Mouse (Mus musculus): ENCODE measurements around the gene Exoc2.
A peak's percentile ranks its signal among the peaks of the same experiment; 100 is the strongest.

DNA sequence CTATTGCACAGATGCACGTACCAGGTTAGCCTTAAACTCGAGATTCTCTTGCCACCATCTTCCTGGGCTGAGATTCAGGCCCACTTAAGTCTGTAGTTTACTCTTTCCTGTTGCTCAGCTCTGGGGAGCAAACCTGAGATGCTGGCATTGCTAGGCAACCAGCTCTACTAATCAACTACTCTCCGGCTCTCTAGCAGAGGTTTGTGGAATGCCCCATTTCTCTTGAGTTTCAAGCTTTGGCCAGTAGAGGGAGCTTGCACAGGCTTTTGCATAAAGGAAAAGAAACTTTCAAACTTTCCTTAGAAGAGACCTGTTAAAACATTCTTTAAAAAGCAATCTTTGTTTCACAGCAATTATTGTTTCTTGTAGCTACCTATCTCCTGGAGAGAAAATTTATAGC is 19.9 kb upstream of the Exoc2 start:
- TF ChIP-seq CTCF (IDR thresholded peaks at IDR 0.05) (peak; percentile 82), EP300 (IDR thresholded peaks at IDR 0.05) (no peak)
